Mouse (Mus musculus): ENCODE results near the gene Crlf1. TPM values are rescaled to one million over a fixed set of nuclear protein-coding genes. Genes with fewer than 3 reads are reported as not detected.

Crlf1 gene
- under 1 TPM in 1 of 2 experiments, not detected in 1; 0.45 TPM for total RNA-seq (2021)
- long read RNA-seq, experiment 1, partial matches to known transcripts = 1 of 1 reads
- long read RNA-seq, experiment 1, other reads (novel, unspliced or antisense) = 0 of 1 reads
- long read RNA-seq, experiment 2 = 0 reads

- no peak for DNase-seq (ENCODE audit: low spot score in 2 of 2)
Observed at GRCm38 (mm10) chr8:70492664-70493640, at the start of gene Crlf1. Gene Crlf1 (plus strand): TSS chr8:70493158.

GRCm38 (mm10) chr8:70443326-70443725 lies 49.6 kb upstream of the Crlf1 start:
- no peak for DNase-seq (ENCODE audit: low spot score in 2 of 2)

- no peak for DNase-seq (ENCODE audit: low spot score in 2 of 2)
Observed at GRCm38 (mm10) chr8:70445988-70446387, 47.0 kb upstream of the Crlf1 start.

GRCm38 (mm10) chr8:70447639-70448420 lies 45.1 kb upstream of the Crlf1 start:
- DNase-seq (ENCODE audit: low spot score in 2 of 2) = no peak

GRCm38 (mm10) chr8:70452196-70452966 lies 40.6 kb upstream of the Crlf1 start:
- no peak for DNase-seq (ENCODE audit: low spot score in 2 of 2)

- DNase-seq (ENCODE audit: low spot score in 2 of 2) = no peak
Observed at GRCm38 (mm10) chr8:70453852-70454251, 39.1 kb upstream of the Crlf1 start.

GRCm38 (mm10) chr8:70456996-70457395 lies 36.0 kb upstream of the Crlf1 start:
- DNase-seq (ENCODE audit: low spot score in 2 of 2) = no peak

GRCm38 (mm10) chr8:70457882-70458281 lies 35.1 kb upstream of the Crlf1 start:
- no peak for DNase-seq (ENCODE audit: low spot score in 2 of 2)

GRCm38 (mm10) chr8:70458462-70458861 lies 34.5 kb upstream of the Crlf1 start:
- no peak for DNase-seq (ENCODE audit: low spot score in 2 of 2)

GRCm38 (mm10) chr8:70459636-70460035 lies 33.3 kb upstream of the Crlf1 start:
- DNase-seq (ENCODE audit: low spot score in 2 of 2) = no peak

GRCm38 (mm10) chr8:70460199-70460598 lies 32.8 kb upstream of the Crlf1 start:
- DNase-seq (ENCODE audit: low spot score in 2 of 2) = no peak

- no peak for DNase-seq (ENCODE audit: low spot score in 2 of 2)
Observed at GRCm38 (mm10) chr8:70460606-70461005, 32.4 kb upstream of the Crlf1 start.

GRCm38 (mm10) chr8:70461765-70462515 lies 31.0 kb upstream of the Crlf1 start:
- DNase-seq (ENCODE audit: low spot score in 2 of 2) = no peak

- DNase-seq (ENCODE audit: low spot score in 2 of 2) = no peak
Observed at GRCm38 (mm10) chr8:70462516-70462813, 30.5 kb upstream of the Crlf1 start.

- no peak for DNase-seq (ENCODE audit: low spot score in 2 of 2)
Observed at GRCm38 (mm10) chr8:70463306-70463705, 29.7 kb upstream of the Crlf1 start.

- DNase-seq (ENCODE audit: low spot score in 2 of 2) = no peak
Observed at GRCm38 (mm10) chr8:70464162-70464561, 28.8 kb upstream of the Crlf1 start.

GRCm38 (mm10) chr8:70465701-70466100 lies 27.3 kb upstream of the Crlf1 start:
- no peak for DNase-seq (ENCODE audit: low spot score in 2 of 2)

GRCm38 (mm10) chr8:70466305-70466704 lies 26.7 kb upstream of the Crlf1 start:
- DNase-seq (ENCODE audit: low spot score in 2 of 2) = no peak

- no peak for DNase-seq (ENCODE audit: low spot score in 2 of 2)
Observed at GRCm38 (mm10) chr8:70466771-70467170, 26.2 kb upstream of the Crlf1 start.

GRCm38 (mm10) chr8:70467229-70467725 lies 25.7 kb upstream of the Crlf1 start:
- DNase-seq (ENCODE audit: low spot score in 2 of 2) = no peak
